Mouse (Mus musculus): ENCODE results near the gene Pah.

Pah gene

GRCm38 (mm10) chr10:87502283-87502682 is 19.3 kb upstream of the Pah start:
- in situ Hi-C loops (cut with MboI; ENCODE audit: low sequenced_read_pairs), result no loop called here

- in situ Hi-C loops (cut with MboI; ENCODE audit: low sequenced_read_pairs), result no loop called here
Observed at GRCm38 (mm10) chr10:87503946-87504345, 17.6 kb upstream of the Pah start.

GRCm38 (mm10) chr10:87508581-87508980 is 13.0 kb upstream of the Pah start:
- in situ Hi-C loops (cut with MboI; ENCODE audit: low sequenced_read_pairs), result loop anchor here (5.0 kb wide), 1 partner anchor 476 kb away; no protein-coding TSS in a partner anchor

GRCm38 (mm10) chr10:87513052-87513451 is 8.5 kb upstream of the Pah start:
- in situ Hi-C loops (cut with MboI; ENCODE audit: low sequenced_read_pairs), result no loop called here

GRCm38 (mm10) chr10:87518585-87518984 is 3.0 kb upstream of the Pah start:
- in situ Hi-C loops (cut with MboI; ENCODE audit: low sequenced_read_pairs), result no loop called here

DNA sequence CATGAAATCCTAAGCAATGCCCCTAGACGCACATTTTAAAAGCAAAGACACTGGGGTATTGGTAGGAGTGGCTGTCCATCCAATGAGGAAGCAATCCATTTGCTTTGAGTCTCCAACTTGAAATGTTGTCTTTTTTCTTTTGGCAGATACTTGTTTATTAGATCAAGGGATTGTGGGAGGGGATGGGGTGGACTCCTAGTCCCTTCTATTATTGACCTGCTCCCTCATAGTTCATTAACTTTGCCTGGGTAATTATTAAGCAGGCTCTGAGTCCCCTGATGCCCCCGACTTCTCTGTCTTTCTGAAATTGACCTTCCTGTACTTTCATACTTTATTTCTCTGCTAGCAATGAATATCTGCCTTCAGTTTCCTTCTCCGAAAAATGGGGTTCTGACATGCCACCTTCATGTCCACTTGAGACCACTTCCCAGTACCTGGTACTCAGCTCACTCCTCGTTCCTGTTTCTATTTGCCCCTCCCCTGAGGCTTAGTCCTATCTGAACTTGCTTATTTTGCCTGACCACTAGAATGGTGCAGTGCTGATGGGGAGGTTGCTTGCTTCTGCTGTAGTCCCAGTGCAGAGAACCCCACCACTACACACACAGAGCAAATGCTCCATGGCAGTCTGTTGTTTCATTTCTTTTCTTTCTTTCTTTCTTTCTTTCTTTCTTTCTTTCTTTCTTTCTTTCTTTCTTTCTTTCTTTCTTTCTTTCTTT is 1.0 kb upstream of the Pah start:
- in situ Hi-C loops (cut with MboI; ENCODE audit: low sequenced_read_pairs), result no loop called here

DNA sequence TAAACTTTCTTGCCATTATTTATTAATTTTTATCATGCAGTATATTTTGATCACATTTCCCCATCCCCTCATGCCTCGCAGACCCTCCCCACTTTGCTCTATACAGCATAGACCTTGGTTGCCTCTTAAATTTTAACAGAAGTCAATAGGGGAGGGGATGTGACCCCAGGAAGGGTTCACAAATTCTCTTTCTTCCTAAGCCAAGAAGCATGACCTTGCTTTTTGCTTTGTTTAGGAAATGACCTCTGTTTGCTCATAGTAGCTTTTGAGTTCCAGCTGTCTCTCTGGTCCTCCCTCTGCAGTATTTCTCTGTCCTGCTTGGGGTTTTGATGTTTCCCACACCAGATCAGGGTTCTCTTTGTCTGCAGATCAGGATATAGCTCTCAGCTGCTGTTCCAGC is 12.6 kb downstream of the Pah start:
- in situ Hi-C loops (cut with MboI; ENCODE audit: low sequenced_read_pairs), result no loop called here

GRCm38 (mm10) chr10:87545759-87546158 is 24.2 kb downstream of the Pah start:
- in situ Hi-C loops (cut with MboI; ENCODE audit: low sequenced_read_pairs), result no loop called here

GRCm38 (mm10) chr10:87546299-87547234 is 25.0 kb downstream of the Pah start:
- in situ Hi-C loops (cut with MboI; ENCODE audit: low sequenced_read_pairs), result no loop called here

GRCm38 (mm10) chr10:87552726-87553125 is 31.1 kb downstream of the Pah start:
- in situ Hi-C loops (cut with MboI; ENCODE audit: low sequenced_read_pairs), result loop anchor here (5.0 kb wide), 1 partner anchor 775 kb away; no protein-coding TSS in a partner anchor

DNA sequence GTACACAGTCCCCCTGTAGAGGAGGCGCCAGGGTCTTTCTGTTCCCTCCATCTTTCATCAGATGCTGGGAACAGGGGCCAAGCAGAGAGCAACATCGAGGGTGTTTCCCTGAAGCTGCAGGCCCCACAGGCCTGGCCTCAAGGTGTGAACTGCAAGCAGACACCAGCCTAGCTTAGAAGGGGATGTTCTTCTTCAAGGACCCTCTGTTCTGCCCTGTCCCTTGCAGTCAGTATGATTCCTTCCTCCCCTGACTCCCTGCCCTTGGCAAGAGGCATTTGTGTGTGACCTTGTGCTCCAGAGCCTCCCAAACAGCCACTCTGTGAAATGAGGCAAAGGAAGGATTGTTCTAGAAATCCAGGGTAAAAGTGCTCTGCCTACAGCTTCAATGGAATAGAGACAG is 34.8 kb downstream of the Pah start:
- in situ Hi-C loops (cut with MboI; ENCODE audit: low sequenced_read_pairs), result no loop called here

GRCm38 (mm10) chr10:87563818-87564217 is 42.2 kb downstream of the Pah start:
- in situ Hi-C loops (cut with MboI; ENCODE audit: low sequenced_read_pairs), result no loop called here

DNA sequence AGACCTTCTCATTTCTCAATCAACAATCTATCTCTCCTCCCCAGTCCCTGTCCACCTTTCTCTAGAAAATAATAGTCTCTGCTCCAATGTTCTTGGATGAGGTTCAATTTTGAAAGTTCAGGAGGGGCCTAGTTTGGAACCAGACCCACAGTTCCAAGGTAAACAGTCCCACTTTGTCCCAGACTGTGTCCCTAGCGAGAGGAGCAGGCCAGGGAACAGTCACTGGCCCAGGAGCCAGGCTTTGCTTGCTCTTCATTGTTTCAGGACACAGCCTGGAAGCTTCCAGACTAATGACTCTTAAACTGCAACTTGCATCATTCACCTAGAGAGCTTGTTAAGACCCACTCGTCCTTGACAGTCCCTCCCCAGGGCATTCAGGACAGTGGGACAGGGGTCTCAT is 44.1 kb downstream of the Pah start:
- in situ Hi-C loops (cut with MboI; ENCODE audit: low sequenced_read_pairs), result no loop called here

- in situ Hi-C loops (cut with MboI; ENCODE audit: low sequenced_read_pairs), result no loop called here
Observed at GRCm38 (mm10) chr10:87572500-87572899, 50.9 kb downstream of the Pah start.

DNA sequence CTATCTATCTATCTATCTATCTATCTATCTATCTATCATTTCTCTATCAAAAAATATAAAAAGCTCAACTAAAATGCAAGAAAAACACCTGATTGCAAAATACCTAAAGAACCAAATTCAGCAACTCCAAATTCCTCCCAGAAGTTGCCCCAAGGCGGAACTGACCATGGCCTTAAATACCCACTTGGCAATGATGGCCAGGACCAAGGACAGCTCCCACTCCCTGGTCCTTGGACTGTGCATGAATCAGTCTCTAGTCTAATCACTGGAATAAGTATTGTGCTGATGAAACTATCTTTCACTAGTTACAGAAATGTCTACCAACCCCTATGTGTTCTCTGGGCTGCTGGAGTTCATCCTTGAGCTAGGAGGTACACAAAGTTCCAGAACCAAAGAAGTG is 65.1 kb downstream of the Pah start:
- in situ Hi-C loops (cut with MboI; ENCODE audit: low sequenced_read_pairs), result no loop called here

DNA sequence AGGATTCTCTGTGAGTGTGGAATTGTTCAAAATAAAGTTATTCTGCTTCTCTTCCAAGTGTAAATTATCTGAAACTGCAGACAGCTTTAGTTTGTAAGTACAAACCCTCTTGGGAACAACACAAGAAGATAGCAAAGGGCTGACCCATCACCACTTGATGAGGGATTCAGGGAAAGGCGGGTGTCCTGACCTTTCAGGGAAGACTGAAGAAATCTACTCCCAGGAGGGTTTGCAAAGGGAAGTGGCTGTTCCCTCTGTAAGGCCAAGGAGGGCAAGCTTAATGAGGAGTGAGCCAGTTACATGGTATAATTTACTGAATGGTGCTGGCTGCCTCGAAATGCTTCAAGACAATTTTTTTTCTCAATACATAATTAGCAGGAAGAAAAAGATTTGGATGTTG is 72.3 kb downstream of the Pah start:
- in situ Hi-C loops (cut with MboI; ENCODE audit: low sequenced_read_pairs), result no loop called here

GRCm38 (mm10) chr10:87596361-87597074 is 74.9 kb downstream of the Pah start:
- in situ Hi-C loops (cut with MboI; ENCODE audit: low sequenced_read_pairs), result no loop called here

GRCm38 (mm10) chr10:87597075-87597677 is 75.6 kb downstream of the Pah start:
- in situ Hi-C loops (cut with MboI; ENCODE audit: low sequenced_read_pairs), result no loop called here

- in situ Hi-C loops (cut with MboI; ENCODE audit: low sequenced_read_pairs), result no loop called here
Observed at GRCm38 (mm10) chr10:87602151-87602550, 80.6 kb downstream of the Pah start.

DNA sequence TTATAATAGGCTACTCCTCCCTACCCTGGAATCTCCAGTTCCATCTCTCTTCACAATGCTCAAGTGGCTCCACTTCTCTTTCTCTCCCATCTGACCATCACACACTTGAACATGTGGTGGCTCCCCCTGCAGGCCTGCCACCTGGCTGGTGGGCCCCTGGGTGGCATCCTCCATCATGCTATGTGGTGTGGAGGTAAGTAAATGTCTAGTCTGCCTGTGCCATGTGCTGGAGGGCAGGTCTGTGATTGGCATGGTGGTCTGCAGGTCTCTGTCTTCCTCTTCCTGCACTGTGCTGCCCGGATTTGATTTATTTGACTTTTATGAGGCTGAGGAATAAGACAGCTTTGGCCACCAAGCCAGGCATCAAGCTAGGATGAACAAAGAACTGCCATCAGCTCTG is 103.6 kb downstream of the Pah start:
- in situ Hi-C loops (cut with MboI; ENCODE audit: low sequenced_read_pairs), result no loop called here
